Mouse (Mus musculus) frontal cortex, postnatal 36 days (tissue): ENCODE results near the gene Mfap3.
"Not testable (repeated sequence)": the region's sequence is repeated elsewhere in the genome, so short reads cannot be mapped to it uniquely, and the experiment has no call there.

Experiments
- DNase-seq, 2 experiments: peaks; one replicate each; pipeline ENCODE4 v3.0.0; 2022; ENCODE audit warnings: low spot score in 2 of 2

Mfap3 gene

DNA sequence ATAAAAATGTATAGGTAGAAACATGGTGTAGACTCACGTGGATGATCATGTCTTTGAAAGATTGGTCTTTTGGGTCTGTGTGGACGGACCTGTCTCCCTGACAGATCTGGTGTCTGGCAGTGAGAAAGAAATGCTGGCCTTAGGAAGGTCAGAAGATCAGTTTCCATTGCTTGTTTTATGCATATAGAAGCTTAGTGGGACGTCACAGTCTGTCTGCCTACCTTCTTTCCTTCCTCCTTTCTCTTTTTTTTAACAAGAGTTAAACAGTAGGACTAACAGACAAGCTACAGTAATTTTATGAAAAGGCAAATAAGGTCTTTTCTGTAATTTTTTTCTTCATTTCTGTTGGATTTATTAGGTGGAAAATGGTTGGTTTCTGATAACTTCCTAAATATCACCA is 10.6 kb downstream of the Mfap3 start:
- DNase-seq = no peak

DNA sequence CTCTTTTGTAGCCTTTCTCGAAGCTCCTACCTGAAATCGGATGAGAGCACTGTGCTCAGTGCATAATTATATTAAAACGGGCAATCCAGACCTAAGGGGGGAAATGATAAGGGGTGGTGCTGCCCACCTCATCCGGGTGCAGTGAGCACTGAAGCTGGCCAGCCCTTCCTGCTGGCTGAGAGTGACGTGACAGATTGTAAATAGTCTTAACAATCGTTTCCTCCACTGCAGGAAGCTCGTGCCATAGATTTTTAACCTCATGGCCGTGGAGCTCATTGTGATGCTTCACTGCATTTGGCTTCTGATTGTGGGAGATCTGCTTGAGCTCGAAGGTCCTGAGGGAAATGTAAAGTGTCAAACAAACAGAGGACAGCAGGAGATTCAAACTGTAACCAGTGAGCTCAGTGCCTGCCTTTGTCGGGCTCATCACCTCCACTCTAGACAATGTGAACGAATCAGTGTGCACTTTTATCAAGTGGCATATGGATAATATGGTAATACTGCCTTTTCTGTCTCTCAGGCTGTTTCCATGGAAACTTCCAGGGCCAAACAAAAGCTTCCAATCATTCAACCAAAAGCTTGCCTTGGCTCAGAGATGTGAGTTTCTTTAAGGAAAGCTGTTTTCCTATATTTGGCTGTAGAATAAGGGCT is 13.0 kb downstream of the Mfap3 start:
- DNase-seq = no peak

DNA sequence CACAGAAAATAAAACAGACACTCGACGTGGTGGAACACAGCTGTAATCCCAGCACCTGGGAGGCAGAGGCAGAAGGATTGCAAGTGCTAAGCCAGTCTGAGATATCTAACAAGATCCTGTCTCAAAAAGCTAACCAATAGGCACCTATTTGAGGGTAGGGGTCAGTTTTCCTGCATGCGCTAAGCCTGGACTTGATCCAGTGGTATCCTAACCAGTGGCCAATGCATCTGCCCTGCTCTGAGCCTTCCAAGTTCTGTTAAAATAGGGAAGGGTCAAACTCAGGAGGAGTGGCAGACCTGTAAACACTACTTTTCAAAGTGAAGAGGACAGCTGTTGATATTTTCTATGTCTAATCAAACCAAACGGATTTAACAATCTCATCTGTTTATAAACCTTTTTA is 13.8 kb downstream of the Mfap3 start:
- DNase-seq = no peak

DNA sequence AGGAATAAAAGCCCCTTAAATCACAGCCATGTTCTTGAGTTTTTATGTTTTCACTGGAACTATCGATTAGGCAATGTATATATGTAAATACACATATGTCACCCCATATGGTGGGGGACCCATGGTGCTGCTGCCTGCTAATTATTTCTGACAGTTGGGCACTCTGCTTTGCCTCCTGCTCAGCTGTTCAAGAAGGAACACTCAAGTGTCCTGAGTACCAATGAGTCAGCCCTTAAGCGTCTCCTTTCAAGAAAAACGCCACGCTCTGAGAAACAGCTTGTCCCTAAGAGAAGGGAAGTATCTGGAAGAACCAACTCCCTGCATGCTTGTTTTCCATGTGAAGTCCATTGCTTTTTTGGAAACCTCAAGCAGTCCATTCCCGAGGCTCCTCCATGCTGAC is 17.4 kb downstream of the Mfap3 start:
- DNase-seq = no peak

DNA sequence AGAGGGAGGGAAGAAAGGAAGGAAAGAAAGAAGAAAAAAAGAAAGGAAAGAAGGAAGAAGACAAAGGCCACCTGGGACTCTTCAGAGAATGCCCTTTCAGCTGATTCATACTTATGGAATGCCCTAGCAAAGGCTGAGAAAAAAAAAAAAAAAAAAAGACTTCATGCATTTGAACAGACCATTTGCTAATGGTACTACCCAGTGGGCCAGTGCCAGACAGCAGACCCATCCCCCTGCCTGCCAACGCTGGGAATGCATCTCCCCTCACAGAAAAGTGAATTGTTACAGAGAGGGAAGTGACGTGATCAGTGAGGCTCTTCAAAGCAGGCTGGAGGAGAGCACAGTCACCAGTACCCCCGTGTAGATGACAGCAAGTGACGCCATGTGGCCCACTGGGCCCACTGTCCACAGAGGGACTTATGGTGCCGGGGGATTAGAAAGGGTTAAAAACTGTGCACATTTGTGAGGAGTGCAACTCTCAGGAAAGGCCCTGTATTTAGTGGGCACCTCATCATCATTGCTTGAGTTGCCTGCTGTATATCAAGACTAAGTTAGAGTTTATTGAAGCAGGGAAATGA is 21.5 kb downstream of the Mfap3 start:
- no peak for DNase-seq

DNA sequence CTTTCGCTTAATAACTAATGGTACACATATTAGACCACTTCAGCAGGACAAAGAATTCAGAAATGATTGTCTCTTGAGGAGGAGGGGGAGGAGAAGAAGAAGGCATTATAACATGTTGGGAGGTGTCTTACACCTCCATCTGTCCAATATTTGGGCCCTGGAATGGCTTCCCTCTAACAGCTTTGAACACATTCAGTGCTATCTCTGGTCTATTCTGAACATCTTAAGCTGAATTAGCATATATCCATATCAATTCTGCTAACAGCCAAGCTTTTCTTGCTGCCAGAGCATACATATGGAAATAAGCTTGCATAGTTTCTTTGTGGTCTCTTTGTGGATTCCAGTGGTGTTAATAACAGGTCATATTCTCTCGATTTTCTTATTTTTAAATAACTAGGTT is 22.2 kb downstream of the Mfap3 start:
- no peak for DNase-seq

DNA sequence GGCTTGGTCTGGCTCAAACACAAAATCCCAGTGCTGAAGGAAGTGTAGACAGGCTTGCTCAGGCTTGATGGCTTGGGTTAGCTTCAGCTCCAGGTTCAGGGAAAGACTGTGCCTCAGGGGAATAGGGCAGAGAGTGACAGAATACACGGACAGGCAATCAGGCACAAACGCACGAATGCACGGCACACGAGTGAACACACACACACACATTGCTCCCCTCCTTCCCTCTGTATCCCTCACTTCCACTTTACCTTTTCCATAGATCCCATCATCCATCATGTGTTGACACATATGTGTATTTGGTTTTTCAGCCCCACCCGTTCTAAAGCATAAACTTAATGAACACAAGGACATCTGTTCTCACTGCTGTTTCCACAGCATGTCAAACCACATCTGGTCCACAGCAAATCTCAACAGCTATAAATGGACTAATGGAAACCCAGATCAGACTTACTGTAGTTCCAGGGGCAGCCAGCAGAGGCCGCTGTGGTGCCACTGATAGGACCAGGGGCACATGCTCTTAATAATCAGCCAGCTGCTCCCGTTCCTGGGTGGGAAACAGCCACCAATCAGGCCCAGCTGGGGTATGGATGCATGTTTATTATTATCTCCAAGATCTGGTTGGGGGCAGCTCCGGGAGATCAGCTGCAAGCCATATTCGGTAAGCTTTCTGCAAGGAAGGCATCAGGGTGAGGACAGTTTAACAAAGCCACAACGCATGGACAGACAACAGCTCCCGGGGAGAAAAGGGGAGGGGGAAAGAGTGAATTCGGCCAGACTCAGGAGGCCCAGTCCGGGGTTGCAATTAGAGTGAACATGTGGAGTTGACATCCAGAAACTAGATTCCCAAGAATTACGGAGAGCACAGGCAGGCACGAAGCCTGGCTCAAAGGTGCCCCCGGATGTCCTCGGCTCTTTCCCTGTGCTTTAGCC is 30.4 kb downstream of the Mfap3 start:
- DNase-seq = peak; percentile 79 to 84

DNA sequence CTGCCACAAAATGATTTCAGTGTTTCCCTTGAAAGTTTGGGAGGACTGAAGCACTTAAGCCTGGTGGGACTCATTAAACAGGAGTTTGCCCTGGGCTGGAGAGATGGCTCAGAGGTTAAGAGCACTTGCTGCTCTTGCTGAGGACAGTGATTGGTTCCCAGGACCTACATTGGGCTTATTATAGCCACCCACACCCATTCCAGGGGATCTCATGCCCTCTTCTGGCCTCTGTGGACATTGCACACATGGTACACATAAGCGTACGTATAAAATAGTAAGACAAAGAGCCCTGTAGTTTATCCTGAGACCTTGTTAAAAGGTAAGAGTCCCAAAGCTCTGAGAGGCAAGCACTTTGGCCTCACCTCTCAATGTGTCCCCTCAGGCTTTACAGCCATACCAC is 31.8 kb downstream of the Mfap3 start:
- no peak for DNase-seq

DNA sequence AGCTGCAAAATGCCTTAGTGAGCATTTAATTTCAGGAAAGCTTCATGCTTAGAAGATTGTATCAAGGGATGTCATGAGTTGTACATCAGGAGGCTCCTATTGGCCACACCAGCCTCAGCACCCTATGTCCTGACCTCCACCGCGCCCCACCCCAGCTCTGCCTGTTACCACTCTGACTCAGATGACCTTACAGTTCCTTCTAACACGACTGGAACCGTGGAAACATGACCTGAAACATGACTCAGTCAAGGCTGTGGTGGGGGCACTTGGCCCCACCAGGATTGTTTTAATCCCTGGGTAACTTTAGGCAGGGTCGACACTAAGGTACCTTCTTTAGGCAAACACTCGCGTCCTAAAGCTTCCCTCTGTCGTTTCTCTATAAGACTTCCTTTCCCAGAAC is 32.6 kb downstream of the Mfap3 start:
- DNase-seq = no peak

DNA sequence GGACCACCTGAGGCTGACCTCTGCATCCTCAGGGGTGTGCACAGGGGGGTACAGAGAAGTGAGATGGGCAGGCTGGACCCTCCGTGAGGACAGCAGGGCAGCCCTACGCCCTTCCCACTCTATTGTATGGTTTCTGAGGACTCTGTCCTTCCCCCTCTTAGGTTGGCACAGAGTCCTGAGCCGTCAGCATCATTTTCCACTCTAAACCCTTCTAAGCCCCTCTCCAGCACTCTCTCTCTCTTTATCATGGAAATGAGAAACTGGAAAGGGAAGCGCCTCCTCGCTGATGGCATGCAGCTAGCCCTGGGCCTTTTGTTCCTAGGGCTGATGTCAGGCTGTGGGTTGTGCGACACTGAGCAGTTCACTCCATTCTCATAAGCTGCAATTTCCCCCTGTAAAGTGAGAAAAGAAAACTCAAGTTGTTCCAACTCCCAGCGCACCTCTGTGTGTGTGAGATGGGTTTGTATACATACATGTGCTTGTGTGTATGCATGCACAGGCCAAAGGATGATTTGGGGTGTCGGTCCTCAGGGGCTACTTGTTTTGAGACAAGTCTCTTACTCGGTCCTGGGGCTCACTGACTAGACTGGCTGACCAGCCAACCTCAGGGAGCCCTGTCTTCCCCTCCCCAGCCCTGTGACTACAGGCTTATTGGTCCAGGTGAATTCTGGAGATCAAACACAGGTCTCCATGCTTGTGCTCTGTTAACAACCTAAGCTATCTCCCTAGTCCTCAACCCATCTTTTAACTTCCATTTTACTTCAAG is 34.7 kb downstream of the Mfap3 start:
- no peak for DNase-seq

DNA sequence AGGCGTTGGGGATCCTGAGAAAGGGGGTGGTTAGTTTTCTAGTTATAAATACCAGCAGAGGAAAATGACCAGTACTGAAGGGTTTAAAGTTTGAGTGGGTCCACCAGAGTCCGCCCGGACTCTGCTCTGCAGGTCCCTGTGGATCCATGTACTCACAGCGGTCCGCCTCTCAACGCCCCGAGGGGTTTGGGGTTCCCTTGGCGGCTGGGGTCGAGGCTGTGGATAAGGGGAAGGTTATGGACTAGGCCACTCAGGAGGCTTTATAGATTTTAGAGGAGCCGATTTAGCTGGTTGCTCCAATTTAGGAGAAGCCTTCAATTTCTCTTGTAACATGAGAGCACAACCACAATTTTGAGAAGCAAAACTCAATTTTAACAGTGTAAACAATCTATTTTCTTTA is 39.5 kb downstream of the Mfap3 start:
- DNase-seq = not testable (repeated sequence)

DNA sequence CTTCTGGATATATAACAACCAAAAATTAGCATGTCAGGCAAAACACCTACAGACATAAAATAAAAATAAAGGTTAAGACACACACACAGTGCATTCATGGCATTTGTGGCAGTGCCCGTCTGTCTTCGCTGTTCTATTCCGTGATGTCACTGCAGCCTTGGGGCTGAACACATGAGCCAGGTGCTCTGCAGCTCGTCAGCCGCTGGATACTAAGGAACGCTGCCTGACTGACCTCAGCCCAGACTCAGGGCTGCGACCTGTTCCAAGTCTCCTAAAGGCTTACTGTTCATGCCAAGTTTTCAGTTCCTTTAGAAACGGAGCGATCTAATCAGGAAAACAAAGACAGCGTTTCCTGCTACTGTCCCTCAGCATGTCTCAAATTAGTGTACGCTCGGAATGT is 46.1 kb downstream of the Mfap3 start:
- no peak for DNase-seq

DNA sequence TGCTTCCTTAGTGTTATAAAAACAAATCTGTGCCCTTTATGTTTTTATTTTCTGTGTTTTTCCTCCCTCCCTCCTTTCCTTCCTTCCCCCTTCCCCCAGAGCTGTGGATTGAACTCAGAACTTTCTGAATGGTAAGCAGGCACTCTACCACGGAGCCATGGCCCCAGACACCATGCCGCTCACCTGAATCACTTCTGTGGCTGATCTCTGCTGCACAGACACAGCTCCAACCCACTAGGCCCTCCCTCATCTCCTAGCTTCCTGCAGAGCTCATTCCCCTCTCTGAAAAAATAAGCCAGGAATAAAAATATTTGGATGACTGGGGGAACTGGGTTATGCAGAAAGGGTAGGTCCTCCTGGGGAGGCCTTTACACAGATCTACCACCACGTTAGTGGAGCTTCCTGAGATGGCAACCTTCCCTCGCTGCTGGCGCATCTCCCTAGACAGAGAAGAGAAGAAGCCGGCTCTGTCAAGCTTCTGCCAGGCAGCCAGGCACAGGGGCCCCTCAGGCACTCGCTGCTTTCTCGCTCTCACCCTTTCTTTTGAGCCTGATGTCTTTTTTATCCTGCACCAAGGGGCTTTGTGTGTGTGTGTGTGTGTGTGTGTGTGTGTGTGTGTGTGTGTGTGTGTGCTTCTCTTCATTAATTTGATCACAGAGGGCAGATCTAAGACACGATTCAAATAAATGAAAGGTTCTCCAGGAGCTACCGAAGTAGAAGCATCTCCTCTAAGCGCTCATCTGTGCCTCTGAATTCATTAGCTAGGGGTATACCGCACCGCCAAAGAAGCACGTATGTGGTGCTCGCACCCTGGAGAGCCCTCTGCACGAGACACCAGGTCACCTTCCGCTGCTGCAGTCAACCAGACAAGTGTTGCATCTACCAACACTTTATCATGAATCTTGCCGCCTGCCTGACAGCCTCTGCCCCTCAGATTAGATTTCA is 47.9 kb downstream of the Mfap3 start:
- DNase-seq = peak in 1 of 2 experiments; percentile 10

DNA sequence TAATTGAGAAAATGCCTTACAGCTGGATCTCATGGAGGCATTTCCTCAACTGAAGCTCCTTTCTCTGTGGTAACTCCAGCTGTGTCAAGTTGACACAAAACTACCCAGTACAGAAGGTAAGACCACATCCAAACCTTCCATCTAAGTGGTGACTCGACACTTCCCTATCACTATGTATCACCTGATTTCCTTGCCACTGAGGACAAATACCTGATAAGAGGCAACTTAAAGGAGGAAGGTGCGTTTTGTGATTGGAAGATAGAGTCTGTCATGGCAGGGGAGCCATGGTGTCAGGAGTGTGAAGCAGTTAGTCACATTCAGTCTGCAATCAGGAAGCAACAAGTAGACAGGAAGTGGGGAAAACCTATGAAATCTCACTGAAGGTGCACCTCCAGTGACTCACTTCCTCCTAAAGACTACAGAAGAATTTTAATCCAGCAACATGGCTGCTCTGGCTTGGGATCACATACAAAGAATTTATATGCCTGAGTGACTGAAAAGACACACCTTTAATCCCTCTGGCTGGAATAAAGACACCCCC is 50.6 kb downstream of the Mfap3 start:
- no peak for DNase-seq

DNA sequence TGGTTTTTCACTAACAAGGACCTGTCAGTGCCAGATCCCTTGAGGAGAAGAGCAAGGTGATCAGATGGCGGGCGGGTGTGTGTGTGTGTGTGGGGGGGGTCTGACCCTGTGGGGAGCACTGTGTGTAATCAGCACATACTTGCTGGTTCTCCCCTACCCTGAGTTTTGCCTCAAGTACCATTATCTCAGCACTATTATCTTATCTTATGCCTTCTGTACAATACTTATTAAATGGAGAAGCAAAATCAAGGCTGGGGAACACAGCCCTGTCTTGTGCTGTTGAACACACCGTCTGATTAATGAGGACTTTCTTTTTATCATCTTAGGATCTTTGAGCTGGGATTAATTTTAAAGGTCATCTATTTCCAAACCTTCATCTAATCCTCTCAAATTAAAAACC is 52.6 kb downstream of the Mfap3 start:
- no peak for DNase-seq

DNA sequence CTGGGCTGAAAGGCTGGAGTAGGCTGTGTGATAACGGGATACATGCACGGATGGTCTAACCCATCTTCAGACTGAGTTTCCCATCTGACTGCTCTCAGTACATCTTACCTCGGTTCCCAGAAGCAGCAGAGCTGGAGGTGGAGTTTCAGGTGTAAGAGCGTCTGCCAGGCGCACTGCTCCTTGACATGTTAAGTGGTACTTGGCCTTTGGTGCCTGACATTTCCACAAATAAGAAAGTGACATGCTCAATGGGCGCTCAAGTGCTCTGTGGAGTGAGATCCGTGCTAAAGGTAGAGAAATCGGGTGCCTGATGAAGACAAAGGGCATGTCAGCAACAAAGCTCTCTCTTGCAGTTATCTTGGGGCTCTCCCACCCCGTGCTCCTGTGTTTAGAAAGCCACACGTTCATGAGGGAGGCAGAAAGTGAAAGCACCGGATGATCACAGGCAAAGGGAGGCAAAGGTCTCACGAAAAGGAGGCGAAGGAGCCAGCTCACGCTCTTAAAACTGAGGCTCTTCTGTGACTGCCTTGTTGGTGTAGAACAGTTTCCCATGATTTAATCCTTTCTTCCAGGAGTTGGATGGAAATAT is 55.3 kb downstream of the Mfap3 start:
- DNase-seq = no peak

DNA sequence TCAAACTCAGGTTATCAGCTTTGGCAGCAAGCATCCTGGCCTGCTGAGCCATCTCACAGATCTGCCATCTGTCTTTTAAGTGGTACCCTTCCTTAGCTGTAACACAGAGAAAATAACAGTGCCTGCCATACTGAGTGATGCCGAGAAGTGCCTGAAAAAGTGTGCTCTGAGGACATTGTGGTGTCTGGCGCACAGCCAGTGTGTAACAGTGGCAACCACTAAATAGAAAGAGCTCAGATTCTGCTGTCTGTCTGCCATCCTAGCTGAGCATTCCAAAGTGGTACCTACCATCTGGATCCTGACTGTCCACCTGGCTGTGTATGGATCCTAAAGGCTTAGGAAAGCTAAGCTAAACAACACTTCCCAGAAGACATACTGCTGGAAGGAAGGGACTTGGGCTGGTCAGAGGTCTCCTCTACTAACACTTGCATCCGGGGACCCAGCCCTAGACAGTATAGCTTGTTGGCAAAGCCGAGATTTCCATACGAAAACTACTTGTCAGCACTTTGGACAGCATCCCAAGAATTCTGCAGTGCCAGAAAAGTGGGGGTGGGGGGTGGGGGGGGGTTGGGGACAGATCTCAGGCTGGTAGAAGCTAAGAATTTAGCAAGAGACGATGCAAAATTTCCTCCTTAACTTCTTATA is 58.5 kb downstream of the Mfap3 start:
- peak in 1 of 2 experiments; percentile 15 for DNase-seq

DNA sequence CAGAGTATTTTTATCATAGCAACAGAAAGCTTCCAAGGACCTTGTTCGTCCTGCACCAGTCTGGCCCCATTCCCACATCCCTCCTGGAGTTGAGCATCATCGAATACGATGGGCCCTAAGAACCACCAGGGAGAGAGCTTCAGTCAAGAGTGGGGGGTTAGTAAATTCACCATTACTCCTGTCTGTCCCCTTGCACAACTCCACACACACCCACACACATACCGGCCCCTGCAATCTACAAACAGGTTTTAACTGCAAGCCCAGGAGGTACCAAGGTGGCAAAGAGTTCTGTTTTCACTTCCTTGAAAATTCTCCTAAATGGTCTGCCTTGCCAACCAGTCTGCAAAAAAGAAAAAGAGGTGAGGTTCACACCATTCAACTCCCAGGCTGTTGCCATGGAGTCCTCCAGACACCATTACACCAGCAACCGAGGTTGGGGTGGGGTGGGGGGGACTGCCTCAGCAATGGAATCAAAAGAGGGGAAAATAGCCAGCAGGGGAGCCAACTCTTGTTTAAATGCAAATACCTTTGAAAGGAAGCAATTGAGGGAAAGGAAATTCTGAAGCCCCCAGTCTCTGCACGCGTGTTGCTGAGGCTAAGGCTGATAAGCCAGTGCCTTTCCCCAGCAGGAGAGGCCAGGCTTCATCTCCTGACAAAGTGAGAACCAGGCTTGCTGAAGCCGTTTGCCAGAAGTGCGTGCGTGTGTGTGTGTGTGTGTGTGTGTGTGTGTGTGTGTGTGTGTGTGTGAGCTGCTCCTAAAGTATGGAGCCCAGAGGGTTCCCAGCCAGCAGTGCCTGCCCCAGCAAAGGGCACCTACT is 64.6 kb downstream of the Mfap3 start:
- DNase-seq = peak in 1 of 2 experiments; percentile 6
